Mouse (Mus musculus): ENCODE data around the gene Stk11ip. TPM values are rescaled to one million over a fixed set of nuclear protein-coding genes. Genes with fewer than 3 reads are reported as not detected.

Gene Stk11ip
- polyA plus RNA-seq, 1 experiment from 2014 or later: 19.5 TPM

- Histone ChIP-seq H3K27ac (ENCODE audit: low read length) (no peak overlapping the region), H3K4me2 (ENCODE audit: low read depth, low read length) (no peak overlapping the region), H3K4me3 (ENCODE audit: low read length) (no peak overlapping the region), H3K36me3 (ENCODE audit: control insufficient read depth, insufficient read depth, low read length) (no peaks in the 10 kb centered on the region), H3K9ac (ENCODE audit: low read length) (no peak overlapping the region), H3K4me1 (replicated peaks; ENCODE audit: control insufficient read depth, insufficient read depth, low read length) (peaks cover 2% of the 10 kb centered on the region), H3K27me3 (ENCODE audit: control insufficient read depth, insufficient read depth, low read depth, low read length) (no peaks in the 10 kb centered on the region), H3K9me3 (ENCODE audit: control insufficient read depth, low read length) (no peaks in the 10 kb centered on the region)
- 59% methylated on average over 20 of the region's 20 CpGs for WGBS
- ATAC-seq (ENCODE audit: low read depth): no peak
These were observed 11.7 kb upstream of the Stk11ip start for GRCm38 (mm10) chr1:75509586-75509985.

- Histone ChIP-seq H3K36me3 (ENCODE audit: control insufficient read depth, insufficient read depth, low read length) (no peaks in the 10 kb centered on the region), H3K4me1 (replicated peaks; ENCODE audit: control insufficient read depth, insufficient read depth, low read length) (no peaks in the 10 kb centered on the region; the same call in none of the 2 replicates), H3K9me3 (ENCODE audit: control insufficient read depth, low read length) (no peaks in the 10 kb centered on the region), H3K4me2 (ENCODE audit: low read depth, low read length) (no peak overlapping the region), H3K9ac (ENCODE audit: low read length) (no peak overlapping the region), H3K27me3 (ENCODE audit: control insufficient read depth, insufficient read depth, low read depth, low read length) (no peaks in the 10 kb centered on the region), H3K27ac (ENCODE audit: low read length) (no peak overlapping the region), H3K4me3 (ENCODE audit: low read length) (no peak overlapping the region)
- 61% methylated on average over 5 of the region's 5 CpGs for WGBS
- no peak for ATAC-seq (ENCODE audit: low read depth)
These were observed 11.2 kb upstream of the Stk11ip start for GRCm38 (mm10) chr1:75510154-75510553.

- no peak for ATAC-seq (ENCODE audit: low read depth)
- WGBS: 47% methylated on average over 4 of the region's 4 CpGs
- H3K27me3 ChIP-seq (ENCODE audit: control insufficient read depth, insufficient read depth, low read depth, low read length): no peaks in the 10 kb centered on the region
- no peak overlapping the region for H3K4me3 ChIP-seq (ENCODE audit: low read length)
- H3K9me3 ChIP-seq (ENCODE audit: control insufficient read depth, low read length): no peaks in the 10 kb centered on the region
- H3K9ac ChIP-seq (ENCODE audit: low read length): no peak overlapping the region
- H3K36me3 ChIP-seq (ENCODE audit: control insufficient read depth, insufficient read depth, low read length): no peaks in the 10 kb centered on the region
- no peaks in the 10 kb centered on the region; the same call in none of the 2 replicates for H3K4me1 ChIP-seq (replicated peaks; ENCODE audit: control insufficient read depth, insufficient read depth, low read length)
- H3K4me2 ChIP-seq (ENCODE audit: low read depth, low read length): no peak overlapping the region
- H3K27ac ChIP-seq (ENCODE audit: low read length): no peak overlapping the region
These were observed 9.7 kb upstream of the Stk11ip start for GRCm38 (mm10) chr1:75511437-75512210.

- Histone ChIP-seq H3K36me3 (ENCODE audit: control insufficient read depth, insufficient read depth, low read length) (no peaks in the 10 kb centered on the region), H3K9ac (ENCODE audit: low read length) (no peak overlapping the region), H3K4me2 (ENCODE audit: low read depth, low read length) (no peak overlapping the region), H3K4me1 (replicated peaks; ENCODE audit: control insufficient read depth, insufficient read depth, low read length) (no peaks in the 10 kb centered on the region; the same call in none of the 2 replicates), H3K9me3 (ENCODE audit: control insufficient read depth, low read length) (no peaks in the 10 kb centered on the region), H3K27ac (ENCODE audit: low read length) (no peak overlapping the region), H3K4me3 (ENCODE audit: low read length) (no peak overlapping the region), H3K27me3 (ENCODE audit: control insufficient read depth, insufficient read depth, low read depth, low read length) (no peaks in the 10 kb centered on the region)
- 87% methylated on average over 3 of the region's 3 CpGs for WGBS
- ATAC-seq (ENCODE audit: low read depth): no peak
These were observed 8.8 kb upstream of the Stk11ip start for GRCm38 (mm10) chr1:75512550-75512949.

- WGBS: 54% methylated on average over 15 of the region's 15 CpGs
- Histone ChIP-seq H3K9me3 (ENCODE audit: control insufficient read depth, low read length) (no peaks in the 10 kb centered on the region), H3K27ac (ENCODE audit: low read length) (no peak overlapping the region), H3K4me3 (ENCODE audit: low read length) (no peak overlapping the region), H3K4me2 (ENCODE audit: low read depth, low read length) (no peak overlapping the region), H3K4me1 (replicated peaks; ENCODE audit: control insufficient read depth, insufficient read depth, low read length) (peaks cover 13% of the 10 kb centered on the region), H3K9ac (ENCODE audit: low read length) (no peak overlapping the region), H3K27me3 (ENCODE audit: control insufficient read depth, insufficient read depth, low read depth, low read length) (no peaks in the 10 kb centered on the region), H3K36me3 (ENCODE audit: control insufficient read depth, insufficient read depth, low read length) (no peaks in the 10 kb centered on the region)
- ATAC-seq (ENCODE audit: low read depth): no peak
These were observed 4.5 kb upstream of the Stk11ip start for GRCm38 (mm10) chr1:75516703-75517380.

- Histone ChIP-seq H3K4me1 (replicated peaks; ENCODE audit: control insufficient read depth, insufficient read depth, low read length) (peaks cover 13% of the 10 kb centered on the region), H3K9me3 (ENCODE audit: control insufficient read depth, low read length) (no peaks in the 10 kb centered on the region), H3K4me2 (ENCODE audit: low read depth, low read length) (no peak overlapping the region), H3K27ac (ENCODE audit: low read length) (peak overlapping the region; percentile 21), H3K27me3 (ENCODE audit: control insufficient read depth, insufficient read depth, low read depth, low read length) (no peaks in the 10 kb centered on the region), H3K9ac (ENCODE audit: low read length) (no peak overlapping the region), H3K4me3 (ENCODE audit: low read length) (no peak overlapping the region), H3K36me3 (ENCODE audit: control insufficient read depth, insufficient read depth, low read length) (no peaks in the 10 kb centered on the region)
- 36% methylated on average over 3 of the region's 4 CpGs for WGBS
- ATAC-seq (ENCODE audit: low read depth): no peak
These were observed 3.3 kb upstream of the Stk11ip start for GRCm38 (mm10) chr1:75517984-75518383.

- Histone ChIP-seq H3K27me3 (ENCODE audit: control insufficient read depth, insufficient read depth, low read depth, low read length) (no peaks in the 10 kb centered on the region), H3K4me2 (ENCODE audit: low read depth, low read length) (no peak overlapping the region), H3K9me3 (ENCODE audit: control insufficient read depth, low read length) (no peaks in the 10 kb centered on the region), H3K36me3 (ENCODE audit: control insufficient read depth, insufficient read depth, low read length) (no peaks in the 10 kb centered on the region), H3K4me3 (ENCODE audit: low read length) (no peak overlapping the region), H3K27ac (ENCODE audit: low read length) (peak overlapping the region; percentile 21), H3K4me1 (replicated peaks; ENCODE audit: control insufficient read depth, insufficient read depth, low read length) (peaks cover 13% of the 10 kb centered on the region), H3K9ac (ENCODE audit: low read length) (no peak overlapping the region)
- 90% methylated on average over 4 of the region's 4 CpGs for WGBS
- ATAC-seq (ENCODE audit: low read depth): no peak
These were observed 2.9 kb upstream of the Stk11ip start for GRCm38 (mm10) chr1:75518427-75518826.

- Histone ChIP-seq H3K9ac (ENCODE audit: low read length) (peak overlapping the region; percentile 9; the same call in 1 of the 2 replicates), H3K4me1 (replicated peaks; ENCODE audit: control insufficient read depth, insufficient read depth, low read length) (peaks cover 13% of the 10 kb centered on the region), H3K36me3 (ENCODE audit: control insufficient read depth, insufficient read depth, low read length) (no peaks in the 10 kb centered on the region), H3K4me2 (ENCODE audit: low read depth, low read length) (no peak overlapping the region), H3K4me3 (ENCODE audit: low read length) (no peak overlapping the region), H3K27me3 (ENCODE audit: control insufficient read depth, insufficient read depth, low read depth, low read length) (no peaks in the 10 kb centered on the region), H3K9me3 (ENCODE audit: control insufficient read depth, low read length) (no peaks in the 10 kb centered on the region), H3K27ac (ENCODE audit: low read length) (peak overlapping the region; percentile 62)
- WGBS: 22% methylated on average over 5 of the region's 5 CpGs
- ATAC-seq (ENCODE audit: low read depth): 0 out of 2 replicates have a peak, but pooled peaks have one; percentile 26
These were observed 1.8 kb upstream of the Stk11ip start for GRCm38 (mm10) chr1:75519576-75519975.

- no peak overlapping the region for H3K27ac ChIP-seq (ENCODE audit: low read length)
- H3K9ac ChIP-seq (ENCODE audit: low read length): no peak overlapping the region
- H3K27me3 ChIP-seq (ENCODE audit: control insufficient read depth, insufficient read depth, low read depth, low read length): no peaks in the 10 kb centered on the region
- H3K36me3 ChIP-seq (ENCODE audit: control insufficient read depth, insufficient read depth, low read length): peaks cover 3% of the 10 kb centered on the region; the same call in 1 of the 2 replicates
- no peak overlapping the region for H3K4me3 ChIP-seq (ENCODE audit: low read length)
- H3K9me3 ChIP-seq (ENCODE audit: control insufficient read depth, low read length): no peaks in the 10 kb centered on the region
- 83% methylated on average over 7 of the region's 7 CpGs for WGBS
- peaks cover 6% of the 10 kb centered on the region; the same call in 1 of the 2 replicates for H3K4me1 ChIP-seq (replicated peaks; ENCODE audit: control insufficient read depth, insufficient read depth, low read length)
- no peak overlapping the region for H3K4me2 ChIP-seq (ENCODE audit: low read depth, low read length)
- ATAC-seq (ENCODE audit: low read depth): no peak
These were observed 3.4 kb downstream of the Stk11ip start for GRCm38 (mm10) chr1:75524679-75525078.
